Mouse (Mus musculus) Muller cell, postnatal 12 days (primary cell): ENCODE measurements at regions not wholly inside any gene's neighbourhood (a gene's known extent, or its start where the extent isn't known, plus 50 kb on each side); places are given as distances from the start of the nearest gene placed in this dataset.

Experiments
- DNase-seq: peaks from one replicate; pipeline ENCODE4 v3.0.0-alpha.2; 2015; ENCODE audit errors: inconsistent ontology term

DNA sequence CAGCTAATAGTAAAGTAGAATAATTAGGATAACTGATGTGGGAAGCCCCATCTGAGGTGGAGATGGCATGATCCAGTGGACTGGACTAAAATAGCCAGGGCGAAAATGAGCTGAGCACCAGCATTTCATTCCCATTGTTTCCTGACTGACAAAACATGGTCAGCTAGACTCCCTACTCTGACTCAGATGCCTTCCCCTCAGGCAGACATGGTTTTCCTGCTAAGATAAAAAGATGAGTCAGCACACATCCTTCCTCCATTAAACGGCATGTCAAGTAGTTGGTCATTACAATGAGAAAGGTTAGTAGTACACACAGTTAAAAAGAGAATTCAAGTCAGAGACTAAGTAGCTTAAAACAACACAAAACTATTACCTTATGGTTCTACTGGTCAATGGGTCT is 939.7 kb upstream of the Lrrc4c start:
- DNase-seq = peak; percentile 25

DNA sequence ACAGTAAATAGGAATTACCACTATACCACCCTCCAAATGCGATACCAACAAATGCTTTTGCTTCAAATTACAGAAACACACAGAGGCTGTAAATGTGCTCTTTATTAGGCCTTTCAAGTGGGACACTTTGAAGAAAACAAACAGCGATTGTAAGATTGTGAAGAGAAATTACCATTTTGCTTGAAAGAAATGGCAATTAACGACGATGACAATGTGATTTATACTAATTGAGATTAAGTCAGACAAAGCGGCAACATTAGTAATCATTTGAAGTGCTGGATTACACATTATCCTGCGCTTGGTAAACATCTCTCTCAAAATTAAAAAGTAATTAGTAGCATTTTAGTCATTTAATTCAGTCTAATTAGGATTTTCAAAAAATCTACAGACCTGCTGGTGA is 938.5 kb upstream of the Api5 start:
- DNase-seq = peak; percentile 52

DNA sequence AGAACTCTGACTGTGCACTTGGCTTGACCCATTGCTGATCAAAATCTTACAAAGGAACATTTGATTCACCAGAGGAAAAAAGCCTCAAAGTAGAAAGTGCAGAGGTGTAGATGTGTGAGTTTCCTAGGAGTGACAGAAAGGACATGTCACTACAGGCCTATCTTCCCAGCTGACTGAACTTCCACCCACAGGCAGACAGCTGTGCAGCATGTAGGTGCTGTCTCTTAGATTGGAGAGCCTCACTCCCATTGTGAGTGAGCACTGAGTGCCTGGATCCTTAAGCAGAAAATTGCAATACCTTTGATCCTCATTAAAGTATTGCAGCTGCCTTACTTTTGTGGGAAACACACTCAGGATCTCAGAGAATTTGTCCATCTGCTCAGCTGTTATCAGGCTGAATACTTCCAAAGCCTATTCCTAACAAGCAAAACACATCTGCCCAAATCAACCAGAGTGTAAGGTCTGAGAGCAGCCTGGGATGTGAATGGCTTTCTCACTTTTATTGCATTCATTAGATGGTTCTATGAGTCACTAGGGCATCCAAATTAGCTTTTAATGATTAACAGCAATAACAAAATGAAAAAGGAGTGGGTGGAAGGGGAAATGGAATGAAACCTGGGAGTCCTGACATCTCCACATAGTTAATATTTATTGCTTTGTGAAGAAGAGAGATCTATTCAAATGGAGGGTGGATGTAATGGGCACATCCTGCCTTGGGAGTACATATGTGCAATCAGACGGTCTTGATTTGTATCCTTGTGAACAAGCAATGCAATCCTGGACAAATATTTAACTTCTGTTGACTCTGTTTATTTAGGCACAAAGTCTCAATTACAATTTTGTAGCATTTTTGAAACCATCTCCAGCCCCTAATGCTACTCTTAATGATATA is 929.1 kb upstream of the Api5 start:
- peak; percentile 64 for DNase-seq
